ENCODE assay signal across 24 mouse cellular contexts in genomic region chr3:103782844-103783609, GRCm38 (mm10). TPM values are rescaled to one million over a fixed set of nuclear protein-coding genes. Genes with fewer than 3 reads are reported as not detected.
DNase-seq lines count a peak whose midpoint lies in the region; ATAC-seq and TF ChIP-seq lines count a peak whose summit lies in the region.
"Had no signal": no experiment of that assay in that cellular context is flagged by ENCODE, and none has a peak within 500 bp of the region (broad histone marks: within the 10 kb centered on the region; RNA-seq: fewer than 3 reads in every experiment).

No protein-coding gene starts in this region.

- no peak overlapping the region for H3K9ac ChIP-seq in liver, embryonic 16.5 days (ENCODE audit: low read depth, low read length)
- no peak overlapping the region for H3K9ac ChIP-seq in lung, postnatal 0 days (replicated peaks; ENCODE audit: low read depth)
- H3K9ac ChIP-seq: heart, embryonic 15.5 days; midbrain, embryonic 12.5 days had no signal

- no peak overlapping the region for H3K4me2 ChIP-seq in liver, embryonic 16.5 days (ENCODE audit: low read depth, low read length)
- no peak overlapping the region for H3K4me2 ChIP-seq in lung, postnatal 0 days (replicated peaks; ENCODE audit: low read depth, low read length)
- H3K4me2 ChIP-seq: heart, embryonic 15.5 days; midbrain, embryonic 12.5 days had no signal

- H3K9me3 ChIP-seq in liver, embryonic 16.5 days (replicated peaks; ENCODE audit: control insufficient read depth, low read length), result no peaks in the 10 kb centered on the region
- no peaks in the 10 kb centered on the region for H3K9me3 ChIP-seq in lung, postnatal 0 days (ENCODE audit: low read length)
- H3K9me3 ChIP-seq: heart, embryonic 15.5 days; limb, embryonic 10.5 days; midbrain, embryonic 12.5 days had no signal

- peak overlapping the region; percentile 56 for H3K27ac ChIP-seq in kidney, adult 2 months (ENCODE audit: insufficient read depth, low read depth, low read length)
- peak overlapping the region; percentile 38; the same call in 1 of the 2 replicates for H3K27ac ChIP-seq in liver, embryonic 16.5 days (ENCODE audit: low read length)
- no peak overlapping the region for H3K27ac ChIP-seq in lung, postnatal 0 days (ENCODE audit: low read length)
- H3K27ac ChIP-seq: heart, embryonic 15.5 days; left cerebral cortex, adult 2 months; limb, embryonic 10.5 days; midbrain, embryonic 12.5 days had no signal

- no peak for TF ChIP-seq EP300 in lung, postnatal 0 days (IDR thresholded peaks at IDR 0.05)

- no peak overlapping the region for H3K4me3 ChIP-seq in kidney, adult 2 months (ENCODE audit: insufficient read depth, low read depth, low read length)
- H3K4me3 ChIP-seq in liver, embryonic 16.5 days (ENCODE audit: low read depth, low read length), result no peak overlapping the region
- no peak overlapping the region for H3K4me3 ChIP-seq in lung, postnatal 0 days (ENCODE audit: low read depth, low read length)
- H3K4me3 ChIP-seq: heart, embryonic 15.5 days; left cerebral cortex, adult 2 months; limb, embryonic 10.5 days; midbrain, embryonic 12.5 days had no signal

- H3K27me3 ChIP-seq in kidney, adult 2 months (replicated peaks; ENCODE audit: control insufficient read depth, insufficient read depth, low read length), result no peaks in the 10 kb centered on the region
- no peaks in the 10 kb centered on the region for H3K27me3 ChIP-seq in liver, embryonic 16.5 days (ENCODE audit: control insufficient read depth, insufficient read depth, low read depth, low read length)
- H3K27me3 ChIP-seq in lung, postnatal 0 days (replicated peaks; ENCODE audit: insufficient read depth, low read length), result no peaks in the 10 kb centered on the region
- H3K27me3 ChIP-seq: heart, embryonic 15.5 days; midbrain, embryonic 12.5 days had no signal

- 74% methylated on average over 4 of the region's 4 CpGs for WGBS in kidney, adult 2 months
- WGBS in liver, embryonic 16.5 days (ENCODE audit: insufficient replicate concordance), result 41% methylated on average over 4 of the region's 4 CpGs
- WGBS in lung, postnatal 0 days, result 69% methylated on average over 4 of the region's 4 CpGs

- TF ChIP-seq POLR2A in kidney, adult 2 months (IDR thresholded peaks at IDR 0.05; ENCODE audit: low read depth, low read length), result no peak

- DNase-seq in kidney, adult 2 months, result no peak
- no peak for DNase-seq in kidney, postnatal 36 days
- DNase-seq in thymus, postnatal 4 days, result peak; percentile 36
- no peak for DNase-seq in thymus, postnatal 10 days (ENCODE audit: low spot score in 2 of 2)
- no peak for DNase-seq in adrenal gland, adult 18-20 months (ENCODE audit: low spot score in 2 of 2)
- no peak for DNase-seq in lung, postnatal 0 days (ENCODE audit: low spot score)
- DNase-seq: adrenal gland, adult 2 months; cerebellum, adult 18-20 months; kidney, postnatal 10 days; lung, adult 2 months; lung, postnatal 4 days had no signal

- no peak for ATAC-seq in liver, embryonic 16.5 days (ENCODE audit: low read depth)
- ATAC-seq in lung, postnatal 0 days, result no peak
- ATAC-seq: forebrain, embryonic 16.5 days; inflammation-experienced regulatory T-cells, adult 6 months had no signal

- H3K36me3 ChIP-seq in kidney, adult 2 months (ENCODE audit: control insufficient read depth, insufficient read depth, low read length), result no peaks in the 10 kb centered on the region
- peaks cover 5% of the 10 kb centered on the region for H3K36me3 ChIP-seq in liver, embryonic 16.5 days (ENCODE audit: control insufficient read depth, insufficient read depth)
- H3K36me3 ChIP-seq in lung, postnatal 0 days (ENCODE audit: insufficient read depth, low read length), result peaks cover 2% of the 10 kb centered on the region; the same call in 1 of the 2 replicates
- H3K36me3 ChIP-seq: midbrain, embryonic 12.5 days had no signal

- TF ChIP-seq CTCF in kidney, adult 2 months (conservative IDR thresholded peaks at IDR 0.05; ENCODE audit: insufficient read depth, insufficient read length, low read depth, low read length), result no peak
- TF ChIP-seq CTCF in lung, postnatal 0 days (IDR thresholded peaks at IDR 0.05), result no peak

- H3K4me1 ChIP-seq in kidney, adult 2 months (ENCODE audit: control insufficient read depth, insufficient read depth, low read length), result peaks cover 36% of the 10 kb centered on the region
- H3K4me1 ChIP-seq in liver, embryonic 16.5 days (ENCODE audit: control insufficient read depth, low read depth, low read length), result peaks cover 53% of the 10 kb centered on the region
- peaks cover 3% of the 10 kb centered on the region; the same call in 1 of the 2 replicates for H3K4me1 ChIP-seq in lung, postnatal 0 days (ENCODE audit: insufficient read depth, low read depth, low read length)
- H3K4me1 ChIP-seq: limb, embryonic 10.5 days had no signal

RNA-seq across cellular contexts. Expression of gene Hipk1, which starts 8.3 kb away (rescaled TPM):
- 58.1 and 62.3 TPM in 2 replicates for polyA plus RNA-seq in kidney, adult 2 months (2012; rRNA removed)
- 15.3 and 16.4 TPM in 2 replicates for polyA plus RNA-seq in liver, embryonic 16.5 days (2015; fragmentation: Nextera tagmentation; extraction: Ambion mirVana)
- total RNA-seq in adrenal gland, adult 18-20 months (2021), result 100 to 1,000 TPM; 122 to 141 TPM
- polyA plus RNA-seq in lung, postnatal 0 days (2015; fragmentation: Nextera tagmentation; extraction: Ambion mirVana), result 13.8 and 14.1 TPM in 2 replicates

RNA-seq across cellular contexts. Expression of gene Dclre1b, which starts 26.2 kb away (rescaled TPM):
- 8.9 and 12.5 TPM in 2 replicates for polyA plus RNA-seq in kidney, adult 2 months (2012; rRNA removed)
- 24.1 and 28.5 TPM in 2 replicates for polyA plus RNA-seq in liver, embryonic 16.5 days (2015; fragmentation: Nextera tagmentation; extraction: Ambion mirVana)
- 10 to 100 TPM; 11.7 to 14.1 TPM for total RNA-seq in adrenal gland, adult 18-20 months (2021)
- polyA plus RNA-seq in lung, postnatal 0 days (2015; fragmentation: Nextera tagmentation; extraction: Ambion mirVana), result 15.6 and 18.0 TPM in 2 replicates

RNA-seq across cellular contexts. Expression of gene Ap4b1, which starts 26.3 kb away (rescaled TPM):
- polyA plus RNA-seq in kidney, adult 2 months (2012; rRNA removed), result 13.8 and 15.7 TPM in 2 replicates
- 15.2 and 15.9 TPM in 2 replicates for polyA plus RNA-seq in liver, embryonic 16.5 days (2015; fragmentation: Nextera tagmentation; extraction: Ambion mirVana)
- total RNA-seq in adrenal gland, adult 18-20 months (2021), result 10 to 100 TPM; 13.4 to 15.5 TPM
- polyA plus RNA-seq in lung, postnatal 0 days (2015; fragmentation: Nextera tagmentation; extraction: Ambion mirVana), result 15.1 and 16.3 TPM in 2 replicates

RNA-seq across cellular contexts. Expression of gene Gm43064, which starts 26.3 kb away (rescaled TPM):
- polyA plus RNA-seq in kidney, adult 2 months (2012; rRNA removed), result 0.14 TPM in 2 replicates
- polyA plus RNA-seq in liver, embryonic 16.5 days (2015; fragmentation: Nextera tagmentation; extraction: Ambion mirVana), result 0.70 and 1.1 TPM in 2 replicates
- total RNA-seq in adrenal gland, adult 18-20 months (2021), result under 1 TPM; 0.13 to 0.43 TPM
- polyA plus RNA-seq in lung, postnatal 0 days (2015; fragmentation: Nextera tagmentation; extraction: Ambion mirVana), result 0.31 TPM in 1 of 2 replicates, not detected in the other
- polyA plus RNA-seq: adrenal gland, adult 2 months; C2C12; embryonic facial prominence, embryonic 11.5 days; heart, embryonic 15.5 days; lung, adult 2 months; midbrain, embryonic 12.5 days had no signal

RNA-seq across cellular contexts. Expression of gene Gm10964, which starts 43.9 kb away (rescaled TPM):
- not detected in 2 replicates for polyA plus RNA-seq in kidney, adult 2 months (2012; rRNA removed)
- not detected in 2 replicates for polyA plus RNA-seq in liver, embryonic 16.5 days (2015; fragmentation: Nextera tagmentation; extraction: Ambion mirVana)
- total RNA-seq in adrenal gland, adult 18-20 months (2021), result not detected
- polyA plus RNA-seq in lung, postnatal 0 days (2015; fragmentation: Nextera tagmentation; extraction: Ambion mirVana), result not detected in 2 replicates
- total RNA-seq: adrenal gland, adult 2 months; granulocyte monocyte progenitor cell, adult 5-6 weeks; left cerebral cortex, adult 2 months had no signal
- polyA plus RNA-seq: adrenal gland, adult 2 months; C2C12; embryonic facial prominence, embryonic 11.5 days; forebrain, embryonic 16.5 days; heart, embryonic 15.5 days; hindbrain, embryonic 11.5 days; inflammation-experienced regulatory T-cells, adult 6 months; limb, embryonic 10.5 days; lung, adult 2 months; midbrain, embryonic 12.5 days; neural tube, embryonic 14.5 days; urinary bladder, adult 2 months had no signal
